Mouse (Mus musculus): ENCODE data around the gene Shroom3. TPM values are rescaled to one million over a fixed set of nuclear protein-coding genes. Genes with fewer than 3 reads are reported as not detected.
A peak's percentile ranks its signal among the peaks of the same experiment; 100 is the strongest.

Shroom3 gene
- polyA plus RNA-seq, 1 experiment from 2014 or later, result 19.7 TPM

GRCm38 (mm10) chr5:92988769-92989356, 305.6 kb downstream of the Shroom3 start:
- Histone ChIP-seq H3K9ac (no peak overlapping the region), H3K9me3 (replicated peaks) (0 out of 2 replicates have a peak, but pooled peaks cover 2% of the 10 kb centered on the region), H3K4me1 (replicated peaks) (peaks cover 19% of the 10 kb centered on the region), H3K27me3 (replicated peaks) (no peaks in the 10 kb centered on the region), H3K4me3 (no peak overlapping the region), H3K4me2 (no peak overlapping the region), H3K27ac (ENCODE audit: poor library complexity, severe bottlenecking) (no peak overlapping the region), H3K36me3 (no peaks in the 10 kb centered on the region)
- 42% methylated on average over 15 of the region's 15 CpGs for WGBS
- no peak for ATAC-seq (ENCODE audit: insufficient number of reproducible peaks, low FRiP score)

- Histone ChIP-seq H3K9me3 (replicated peaks) (no peaks in the 10 kb centered on the region), H3K4me2 (no peak overlapping the region), H3K9ac (no peak overlapping the region), H3K27ac (ENCODE audit: poor library complexity, severe bottlenecking) (no peak overlapping the region), H3K4me3 (no peak overlapping the region), H3K27me3 (replicated peaks) (no peaks in the 10 kb centered on the region), H3K36me3 (no peaks in the 10 kb centered on the region), H3K4me1 (replicated peaks) (peaks cover 31% of the 10 kb centered on the region)
- no peak for ATAC-seq (ENCODE audit: insufficient number of reproducible peaks, low FRiP score)
- WGBS, result 65% methylated on average over 3 of the region's 3 CpGs
Observed at GRCm38 (mm10) chr5:92992106-92992505, 308.9 kb downstream of the Shroom3 start.

DNA sequence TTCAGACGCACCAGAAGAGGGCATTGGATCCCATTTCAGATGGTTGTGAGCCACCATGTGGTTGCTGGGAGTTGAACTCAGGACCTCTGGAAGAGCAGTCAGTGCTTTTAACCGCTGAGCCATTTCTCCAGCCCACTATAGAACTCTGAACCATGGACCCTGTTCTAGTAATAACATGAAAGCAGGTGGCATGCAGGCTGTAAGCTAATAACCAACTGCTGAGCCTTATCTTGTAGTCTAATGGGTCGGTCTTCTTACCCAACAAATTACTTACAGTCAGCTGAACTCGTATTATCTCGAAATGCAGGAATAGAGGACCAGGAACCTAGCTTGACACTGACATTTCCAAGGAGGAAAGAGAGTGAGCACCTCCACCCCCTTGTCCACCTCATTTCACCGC, 311.1 kb downstream of the Shroom3 start:
- peaks cover 39% of the 10 kb centered on the region for H3K4me1 ChIP-seq (replicated peaks)
- no peak overlapping the region for H3K27ac ChIP-seq (ENCODE audit: poor library complexity, severe bottlenecking)
- H3K27me3 ChIP-seq (replicated peaks), result no peaks in the 10 kb centered on the region
- H3K4me3 ChIP-seq, result no peak overlapping the region
- ATAC-seq (ENCODE audit: insufficient number of reproducible peaks, low FRiP score), result no peak
- WGBS, result 66% methylated on average over 6 of the region's 6 CpGs
- H3K9me3 ChIP-seq (replicated peaks), result no peaks in the 10 kb centered on the region
- H3K4me2 ChIP-seq, result no peak overlapping the region
- H3K36me3 ChIP-seq, result no peaks in the 10 kb centered on the region
- no peak overlapping the region for H3K9ac ChIP-seq

DNA sequence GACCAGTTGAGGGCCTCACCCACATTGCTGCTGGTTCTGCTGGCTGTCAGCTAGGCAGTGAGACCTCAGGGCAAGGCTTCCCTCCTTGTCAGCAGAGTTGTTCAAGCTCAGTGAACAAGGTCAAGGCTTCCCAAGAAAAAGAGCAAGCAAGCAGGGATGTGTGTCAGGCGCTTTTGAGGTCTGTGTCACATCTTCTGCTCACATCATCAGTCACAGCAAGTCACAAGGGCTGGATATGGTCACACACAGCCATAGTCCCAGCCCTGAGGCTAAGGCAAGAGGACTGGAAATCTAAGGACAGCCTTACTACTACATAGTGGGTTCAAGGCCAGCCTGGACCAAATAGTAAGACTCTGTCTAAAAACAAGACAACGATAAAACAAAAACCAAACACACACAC, 311.6 kb downstream of the Shroom3 start:
- no peaks in the 10 kb centered on the region for H3K9me3 ChIP-seq (replicated peaks)
- peak overlapping the region; percentile 1; the same call in 1 of the 2 replicates for H3K27ac ChIP-seq (ENCODE audit: poor library complexity, severe bottlenecking)
- no peak overlapping the region for H3K4me2 ChIP-seq
- H3K36me3 ChIP-seq, result no peaks in the 10 kb centered on the region
- no peak overlapping the region for H3K9ac ChIP-seq
- no peak for ATAC-seq (ENCODE audit: insufficient number of reproducible peaks, low FRiP score)
- 80% methylated on average over 2 of the region's 2 CpGs for WGBS
- peaks cover 40% of the 10 kb centered on the region for H3K4me1 ChIP-seq (replicated peaks)
- H3K4me3 ChIP-seq, result no peak overlapping the region
- no peaks in the 10 kb centered on the region for H3K27me3 ChIP-seq (replicated peaks)

DNA sequence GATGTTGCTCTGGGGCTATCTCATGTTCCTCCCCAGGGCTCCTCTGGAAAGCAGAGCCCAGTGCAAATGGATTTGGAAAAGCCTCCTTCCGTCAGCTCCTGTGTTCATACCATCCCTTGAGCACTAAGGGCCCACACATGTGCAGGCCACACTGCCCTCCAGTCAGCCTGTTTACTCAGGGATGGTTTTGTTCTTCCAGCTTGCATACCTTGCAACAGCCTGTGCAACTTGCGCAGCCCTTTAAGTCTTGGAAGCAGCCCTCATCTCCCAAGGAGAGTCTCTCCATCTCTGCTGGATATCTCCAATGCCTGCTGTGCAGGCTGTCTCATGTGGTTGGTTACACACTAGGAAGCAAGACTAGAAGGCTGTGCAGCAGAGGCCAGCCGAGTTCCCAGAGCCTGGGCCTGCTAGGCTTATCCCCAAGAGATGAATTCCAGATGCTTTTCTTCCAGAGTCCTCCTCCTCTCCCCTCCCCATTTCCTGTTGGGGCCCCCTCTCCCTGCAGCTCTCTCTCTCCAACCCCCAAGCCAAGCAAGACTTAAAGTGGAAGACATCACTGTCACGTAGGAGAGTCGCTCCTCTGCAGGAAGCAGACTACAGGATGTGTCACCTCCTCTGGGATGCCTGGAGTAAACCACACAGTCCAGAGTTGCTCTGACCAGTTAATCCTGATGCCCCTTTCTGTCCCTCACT, 314.3 kb downstream of the Shroom3 start:
- Histone ChIP-seq H3K4me2 (peak overlapping the region; percentile 33; the same call in 1 of the 2 replicates), H3K27me3 (replicated peaks) (no peaks in the 10 kb centered on the region), H3K27ac (ENCODE audit: poor library complexity, severe bottlenecking) (peak overlapping the region; percentile 93), H3K36me3 (no peaks in the 10 kb centered on the region), H3K9me3 (replicated peaks) (no peaks in the 10 kb centered on the region), H3K4me3 (no peak overlapping the region), H3K9ac (no peak overlapping the region), H3K4me1 (replicated peaks) (peaks cover 57% of the 10 kb centered on the region)
- 23% methylated on average over 5 of the region's 5 CpGs for WGBS
- peak; percentile 90 for ATAC-seq (ENCODE audit: insufficient number of reproducible peaks, low FRiP score)

DNA sequence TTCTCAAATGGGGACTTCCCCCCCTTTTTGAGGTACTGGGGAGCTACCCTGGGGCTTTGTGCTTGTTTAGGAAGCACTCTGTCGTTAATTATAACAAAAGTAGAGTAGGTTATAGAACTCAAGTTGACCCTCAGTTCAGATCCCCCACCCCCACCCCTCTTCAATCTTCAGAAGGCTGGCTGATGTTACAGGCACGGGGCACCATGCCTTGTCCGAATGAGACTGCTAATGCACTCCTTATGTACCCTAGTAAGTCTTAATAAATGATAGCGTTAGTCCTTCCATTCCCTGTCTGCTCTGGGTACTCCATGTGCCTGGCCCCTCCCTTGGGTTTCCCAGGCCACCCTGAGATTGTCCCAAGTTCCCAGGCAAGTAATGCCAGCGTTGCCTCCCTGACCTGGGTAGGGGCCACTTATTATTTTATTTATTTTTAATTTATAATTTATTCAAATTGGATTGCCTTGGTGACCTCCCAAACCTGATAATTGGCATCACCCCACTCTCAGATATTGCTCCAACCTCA, 315.3 kb downstream of the Shroom3 start:
- H3K9ac ChIP-seq, result no peak overlapping the region
- peaks cover 67% of the 10 kb centered on the region for H3K4me1 ChIP-seq (replicated peaks)
- no peaks in the 10 kb centered on the region for H3K36me3 ChIP-seq
- 44% methylated on average over 5 of the region's 5 CpGs for WGBS
- no peak overlapping the region for H3K4me3 ChIP-seq
- no peak for ATAC-seq (ENCODE audit: insufficient number of reproducible peaks, low FRiP score)
- H3K27ac ChIP-seq (ENCODE audit: poor library complexity, severe bottlenecking), result peak overlapping the region; percentile 93
- H3K9me3 ChIP-seq (replicated peaks), result no peaks in the 10 kb centered on the region
- H3K4me2 ChIP-seq, result no peak overlapping the region
- no peaks in the 10 kb centered on the region for H3K27me3 ChIP-seq (replicated peaks)

GRCm38 (mm10) chr5:93000060-93000459, 316.8 kb downstream of the Shroom3 start:
- Histone ChIP-seq H3K36me3 (no peaks in the 10 kb centered on the region), H3K9me3 (replicated peaks) (no peaks in the 10 kb centered on the region), H3K27me3 (replicated peaks) (no peaks in the 10 kb centered on the region), H3K4me3 (no peak overlapping the region), H3K4me1 (replicated peaks) (peaks cover 64% of the 10 kb centered on the region), H3K9ac (no peak overlapping the region), H3K4me2 (no peak overlapping the region), H3K27ac (ENCODE audit: poor library complexity, severe bottlenecking) (peak overlapping the region; percentile 90)
- WGBS, result 45% methylated on average over 6 of the region's 6 CpGs
- no peak for ATAC-seq (ENCODE audit: insufficient number of reproducible peaks, low FRiP score)

- WGBS, result 40% methylated on average over 17 of the region's 17 CpGs
- Histone ChIP-seq H3K4me3 (no peak overlapping the region), H3K4me1 (replicated peaks) (peaks cover 74% of the 10 kb centered on the region), H3K4me2 (no peak overlapping the region), H3K36me3 (no peaks in the 10 kb centered on the region), H3K27ac (ENCODE audit: poor library complexity, severe bottlenecking) (peak overlapping the region; percentile 90), H3K9ac (no peak overlapping the region), H3K9me3 (replicated peaks) (no peaks in the 10 kb centered on the region), H3K27me3 (replicated peaks) (no peaks in the 10 kb centered on the region)
- peak; percentile 37; the same call in 1 of the 2 replicates for ATAC-seq (ENCODE audit: insufficient number of reproducible peaks, low FRiP score)
Observed at GRCm38 (mm10) chr5:93000774-93001757, 317.8 kb downstream of the Shroom3 start.

GRCm38 (mm10) chr5:93002615-93003014, 319.4 kb downstream of the Shroom3 start:
- Histone ChIP-seq H3K4me2 (no peak overlapping the region), H3K4me1 (replicated peaks) (peaks cover 65% of the 10 kb centered on the region), H3K27ac (ENCODE audit: poor library complexity, severe bottlenecking) (no peak overlapping the region), H3K27me3 (replicated peaks) (no peaks in the 10 kb centered on the region), H3K9me3 (replicated peaks) (no peaks in the 10 kb centered on the region), H3K36me3 (no peaks in the 10 kb centered on the region), H3K9ac (no peak overlapping the region), H3K4me3 (no peak overlapping the region)
- no peak for ATAC-seq (ENCODE audit: insufficient number of reproducible peaks, low FRiP score)
- WGBS, result 88% methylated on average over 2 of the region's 2 CpGs

- Histone ChIP-seq H3K4me3 (peak overlapping the region; percentile 34), H3K4me2 (peak overlapping the region; percentile 65), H3K9ac (peak overlapping the region; percentile 11; the same call in 1 of the 2 replicates), H3K36me3 (no peaks in the 10 kb centered on the region), H3K27ac (ENCODE audit: poor library complexity, severe bottlenecking) (peak overlapping the region; percentile 70), H3K27me3 (replicated peaks) (no peaks in the 10 kb centered on the region), H3K9me3 (replicated peaks) (no peaks in the 10 kb centered on the region), H3K4me1 (replicated peaks) (peaks cover 48% of the 10 kb centered on the region)
- 4% methylated on average over 19 of the region's 20 CpGs for WGBS
- ATAC-seq (ENCODE audit: insufficient number of reproducible peaks, low FRiP score), result peak; percentile 71
Observed at GRCm38 (mm10) chr5:93005229-93005814, 322.1 kb downstream of the Shroom3 start.
